Mouse (Mus musculus) neutrophil, adult 59 days (primary cell): ENCODE results near the gene 1810046K07Rik. TPM values are rescaled to one million over a fixed set of nuclear protein-coding genes. Genes with fewer than 3 reads are reported as not detected.

Experiments
- total RNA-seq, 2 experiments: library from RNA; stranded (reverse); gene quantifications; 1 replicate in 1 of 2; 2 replicates in 1 of 2; pipeline ENCODE4 v1.2.4; 2023

1810046K07Rik gene
- total RNA-seq, result not detected

DNA sequence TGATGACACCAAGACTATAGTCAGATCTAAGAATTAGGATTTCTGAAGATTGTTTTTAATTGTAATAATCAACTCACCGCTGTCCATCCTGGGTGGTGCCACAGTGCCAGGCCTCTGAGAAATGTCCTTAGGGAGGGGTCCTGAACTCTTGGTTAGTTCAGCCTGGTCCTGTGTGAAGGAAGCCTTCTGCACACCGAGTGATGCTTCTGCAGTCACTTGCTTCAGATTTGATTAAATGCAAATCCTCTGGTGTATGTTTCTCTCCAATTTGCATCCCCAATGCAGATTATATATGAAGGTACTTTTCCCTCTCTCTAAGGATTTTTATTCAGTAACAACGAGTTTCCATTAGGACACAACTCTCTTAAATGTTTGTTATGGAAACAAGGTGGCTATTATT, at the start of gene 1810046K07Rik:
Gene 1810046K07Rik (minus strand): TSS at position 187 of the 400 bp plus-strand sequence.

GRCm38 (mm10) chr9:51278500-51279381, 50.0 kb downstream of the 1810046K07Rik start, which contains the start of gene Colca2:
Gene Colca2, minus strand, starts transcription at chr9:51278569.

Other genes starting within 250 kb of the 1810046K07Rik start
- gene 4833427G06Rik, start 226.8 kb downstream of the 1810046K07Rik start, total RNA-seq, result not detected
- not detected for gene Gm32742, start 163.4 kb downstream of the 1810046K07Rik start, total RNA-seq
- gene Pou2af1, start 115.2 kb downstream of the 1810046K07Rik start, total RNA-seq, result 1 to 10 TPM; 5.5 to 8.9 TPM
- not detected for gene Colca2, start 50.3 kb downstream of the 1810046K07Rik start, total RNA-seq